Mouse (Mus musculus) frontal cortex, postnatal 10 days (tissue): ENCODE results near the gene Runx3.

Source experiments
- DNase-seq, 2 experiments: peaks; one replicate each; pipeline ENCODE4 v3.0.0; 2022; ENCODE audit warnings: low spot score in 2 of 2, mixed read lengths in 1 of 2

Runx3 gene

DNA sequence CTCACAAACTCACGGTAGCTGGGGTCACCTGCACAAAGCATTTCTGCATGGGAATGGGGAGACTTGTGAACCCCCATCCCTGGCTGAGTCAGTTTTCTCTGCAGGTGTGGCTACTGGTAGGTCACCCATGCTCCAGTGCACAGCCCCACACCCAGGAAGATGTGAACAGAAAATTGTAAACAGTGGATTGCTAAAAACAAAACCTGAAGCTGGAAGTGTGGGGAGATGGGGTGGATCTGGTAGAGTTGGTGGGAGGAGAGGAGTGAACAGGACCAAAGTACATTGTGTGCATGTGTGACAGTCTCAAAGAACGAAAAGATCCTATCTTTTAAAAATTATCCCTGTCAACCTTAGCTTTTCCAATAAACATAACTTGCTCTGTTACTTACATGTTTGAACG is 100.2 kb downstream of the Runx3 start:
- no peak for DNase-seq

DNA sequence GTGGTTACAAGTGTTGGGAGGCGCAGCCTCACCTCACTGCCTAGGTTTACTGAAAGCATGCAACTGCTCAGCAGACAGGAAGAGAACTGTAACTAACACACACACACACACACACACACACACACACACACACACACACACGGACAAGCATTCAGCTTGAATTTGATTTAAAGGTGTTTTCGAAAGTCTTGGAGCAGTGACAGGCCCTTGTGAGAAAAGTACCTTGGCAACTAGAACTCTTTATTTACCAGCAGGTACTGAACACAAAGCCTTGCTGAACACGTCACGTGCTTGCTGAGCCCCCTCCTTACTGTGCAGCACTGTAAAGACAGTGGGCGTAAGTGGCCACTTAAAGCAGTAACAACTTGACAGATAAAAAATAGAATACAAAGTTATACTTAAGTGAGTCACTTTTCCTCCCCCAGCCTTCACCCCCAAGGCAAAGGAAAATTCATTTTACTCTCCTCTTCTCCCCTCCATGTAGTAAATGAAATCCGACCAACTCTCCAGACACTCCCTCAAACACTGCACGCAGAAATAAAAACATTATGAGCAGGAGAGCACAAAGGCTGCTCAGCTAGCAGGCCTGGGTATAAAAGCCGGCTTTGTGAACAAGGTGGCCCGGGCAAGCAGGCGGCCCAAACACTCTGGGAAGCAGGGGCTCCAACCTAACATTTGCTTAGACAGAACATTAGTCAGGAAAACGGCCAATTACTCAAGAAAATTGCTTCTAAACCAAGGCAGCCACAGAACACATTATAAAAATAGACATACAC is 101.4 kb downstream of the Runx3 start:
- DNase-seq, result no peak

DNA sequence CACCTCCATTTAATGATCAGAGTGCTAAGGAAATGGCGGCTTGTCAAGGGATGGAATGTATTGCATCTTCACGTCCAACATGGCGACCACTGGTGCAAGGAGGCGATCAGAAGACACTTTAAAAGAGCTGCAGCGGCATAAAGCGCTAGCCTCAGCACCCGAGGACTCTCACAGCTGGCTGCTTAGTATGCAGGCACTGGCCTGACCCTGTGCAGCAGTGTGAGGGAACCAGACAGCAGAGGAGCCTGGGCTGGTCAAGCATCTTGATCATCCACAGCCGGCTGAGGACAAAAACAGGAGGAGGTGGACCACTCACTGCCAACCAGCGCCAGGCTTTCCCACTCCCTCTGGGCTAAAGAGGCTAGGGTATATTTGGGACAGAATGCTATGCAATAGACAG is 103.4 kb downstream of the Runx3 start:
- no peak for DNase-seq

DNA sequence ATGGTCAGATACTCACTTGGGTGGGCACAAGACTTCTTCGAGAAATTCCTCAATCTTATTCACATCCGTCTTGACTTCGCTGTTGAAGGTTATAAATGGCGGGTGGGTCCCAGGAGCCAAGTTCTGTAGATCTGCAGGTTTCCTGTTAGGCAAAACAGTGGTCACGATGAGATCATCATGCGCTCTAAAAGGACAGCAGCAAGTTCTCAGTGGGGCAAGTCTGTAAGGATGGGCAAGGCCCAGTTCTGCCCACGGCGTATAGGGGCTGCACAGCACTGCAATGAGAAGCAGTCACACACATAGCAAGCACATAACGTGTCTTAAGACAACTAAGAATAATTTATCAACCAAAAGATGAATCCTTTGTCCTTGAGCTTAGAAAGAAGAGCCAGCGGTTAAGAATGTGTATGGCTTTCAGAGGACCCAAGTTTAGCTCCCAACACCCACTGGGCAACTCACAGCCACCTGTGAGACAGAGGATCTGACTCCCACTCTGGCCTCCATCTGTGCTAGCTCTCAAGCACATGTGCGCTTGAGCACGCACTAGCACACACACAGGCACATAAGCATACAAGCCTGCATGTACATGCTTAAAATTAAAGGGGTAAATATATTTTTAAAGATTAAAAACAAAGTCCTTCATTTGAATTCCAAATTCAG is 105.7 kb downstream of the Runx3 start:
- no peak for DNase-seq
